Mouse (Mus musculus) frontal cortex, postnatal 36 days (tissue): ENCODE data around the gene Gm42906.

Source experiments
- DNase-seq, 2 experiments: peaks; one replicate each; pipeline ENCODE4 v3.0.0; 2022; ENCODE audit warnings: low spot score in 2 of 2

The Gm42906 gene

GRCm38 (mm10) chr5:151428113-151428756 is at the start of gene Gm42906:
TSS of gene Gm42906 (minus strand) at chr5:151428163.
- DNase-seq, result no peak

- DNase-seq, result no peak
Measured at GRCm38 (mm10) chr5:151445695-151446094, 17.7 kb upstream of the Gm42906 start.

- DNase-seq, result no peak
Measured at GRCm38 (mm10) chr5:151435106-151435505, 7.1 kb upstream of the Gm42906 start.

GRCm38 (mm10) chr5:151426466-151426865 is 1.5 kb downstream of the Gm42906 start:
- no peak for DNase-seq

- no peak for DNase-seq
Measured at GRCm38 (mm10) chr5:151422692-151423091, 5.3 kb downstream of the Gm42906 start.

GRCm38 (mm10) chr5:151421859-151422258 is 6.1 kb downstream of the Gm42906 start:
- DNase-seq, result peak; percentile 24 to 31

GRCm38 (mm10) chr5:151418551-151418950 is 9.4 kb downstream of the Gm42906 start:
- no peak for DNase-seq

GRCm38 (mm10) chr5:151417421-151418038 is 10.4 kb downstream of the Gm42906 start:
- DNase-seq, result no peak

- DNase-seq, result no peak
Measured at GRCm38 (mm10) chr5:151416988-151417387, 11.0 kb downstream of the Gm42906 start.

- DNase-seq, result no peak
Measured at GRCm38 (mm10) chr5:151413617-151414016, 14.3 kb downstream of the Gm42906 start.

- DNase-seq, result no peak
Measured at GRCm38 (mm10) chr5:151412666-151413463, 15.1 kb downstream of the Gm42906 start.

- no peak for DNase-seq
Measured at GRCm38 (mm10) chr5:151410006-151410405, 18.0 kb downstream of the Gm42906 start.

GRCm38 (mm10) chr5:151409282-151409681 is 18.7 kb downstream of the Gm42906 start:
- DNase-seq, result no peak

GRCm38 (mm10) chr5:151408124-151408900 is 19.7 kb downstream of the Gm42906 start:
- DNase-seq, result no peak

GRCm38 (mm10) chr5:151407493-151407892 is 20.5 kb downstream of the Gm42906 start:
- DNase-seq, result no peak

- DNase-seq, result no peak
Measured at GRCm38 (mm10) chr5:151406276-151406675, 21.7 kb downstream of the Gm42906 start.

GRCm38 (mm10) chr5:151405314-151405903 is 22.6 kb downstream of the Gm42906 start:
- no peak for DNase-seq

- no peak for DNase-seq
Measured at GRCm38 (mm10) chr5:151403586-151403985, 24.4 kb downstream of the Gm42906 start.

- no peak for DNase-seq
Measured at GRCm38 (mm10) chr5:151400557-151400944, 27.4 kb downstream of the Gm42906 start.

GRCm38 (mm10) chr5:151399918-151400556 is 27.9 kb downstream of the Gm42906 start:
- no peak for DNase-seq

- peak in 1 of 2 experiments; percentile 19 for DNase-seq
Measured at GRCm38 (mm10) chr5:151396119-151396518, 31.8 kb downstream of the Gm42906 start.
